Mouse (Mus musculus): Measurements from ENCODE around the gene Ints2. TPM values are rescaled to one million over a fixed set of nuclear protein-coding genes. Genes with fewer than 3 reads are reported as not detected.

Ints2 gene
- polyA plus RNA-seq, 1 experiment from 2014 or later = 37.5 TPM

DNA sequence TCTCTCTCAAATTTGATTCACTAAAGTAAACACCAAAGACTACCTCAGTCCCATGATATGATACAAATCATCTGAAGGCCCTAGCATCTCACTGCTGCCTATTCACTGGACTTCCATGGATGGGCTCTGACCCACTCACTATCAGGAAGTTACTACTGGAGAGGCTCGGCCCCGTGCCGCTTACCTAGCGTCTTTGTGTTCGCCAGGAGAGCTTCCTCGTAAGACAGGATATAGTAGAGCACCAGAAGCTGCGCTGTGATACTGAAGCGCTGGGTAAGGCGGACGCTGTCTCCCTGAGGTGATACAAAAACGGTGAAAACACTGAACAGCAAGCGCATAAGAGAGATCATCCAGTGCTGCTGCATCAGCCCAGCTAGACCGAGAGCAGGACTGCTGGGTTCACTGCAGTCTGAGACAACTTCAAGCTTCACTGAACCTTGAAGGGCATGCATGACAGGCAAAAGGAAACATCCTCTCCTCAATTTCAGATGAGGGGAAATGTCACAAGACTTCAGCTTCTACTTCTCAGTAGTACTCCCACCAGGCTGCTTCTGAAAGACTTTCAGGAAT, 25.5 kb downstream of the Ints2 start:
- 91% methylated on average over 13 of the region's 13 CpGs for WGBS
- H3K4me3 ChIP-seq (ENCODE audit: low read depth, low read length) = no peak overlapping the region
- H3K36me3 ChIP-seq (ENCODE audit: control insufficient read depth, insufficient read depth, low read length) = peaks cover 13% of the 10 kb centered on the region; the same call in 1 of the 2 replicates
- no peaks in the 10 kb centered on the region for H3K4me1 ChIP-seq (replicated peaks; ENCODE audit: control insufficient read depth, insufficient read depth, low read length)
- H3K4me2 ChIP-seq = no peak overlapping the region
- DNase-seq (ENCODE audit: low spot score) (no peak), ATAC-seq (replicated peaks; ENCODE audit: low FRiP score) (no peak)
- H3K27ac ChIP-seq (ENCODE audit: low read depth, low read length) = no peak overlapping the region
- H3K9ac ChIP-seq (ENCODE audit: low read depth, low read length) = no peak overlapping the region
- H3K27me3 ChIP-seq (replicated peaks; ENCODE audit: control insufficient read depth, insufficient read depth, low read length) = no peaks in the 10 kb centered on the region
- no peaks in the 10 kb centered on the region for H3K9me3 ChIP-seq (ENCODE audit: control insufficient read depth, low read length)

DNA sequence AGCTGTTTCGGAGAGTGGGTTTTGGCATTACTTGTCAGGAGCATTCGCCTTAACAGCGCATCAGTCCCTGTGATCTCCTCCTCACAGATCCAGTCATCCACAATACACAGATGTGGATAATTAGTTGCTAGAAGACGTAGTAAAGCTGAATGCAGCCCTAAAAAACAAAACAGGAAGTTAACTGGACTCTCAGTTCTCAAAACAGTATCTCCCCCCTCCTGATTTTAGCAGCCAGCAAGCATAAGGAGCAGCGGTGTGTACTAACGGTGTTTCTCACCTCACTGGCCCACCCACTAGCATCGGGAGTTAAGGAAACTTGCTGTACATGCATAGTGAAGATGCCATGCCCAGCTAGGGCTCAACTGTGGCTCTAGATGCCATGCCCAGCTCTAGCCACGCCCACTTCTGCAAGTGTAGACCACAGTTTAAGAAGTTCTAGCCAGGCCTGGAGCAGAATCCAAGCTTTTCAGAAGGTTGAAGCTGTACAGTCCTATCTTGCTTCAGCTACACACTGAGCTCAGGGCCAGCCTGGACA, 30.7 kb downstream of the Ints2 start:
- no peak overlapping the region for H3K4me2 ChIP-seq
- H3K36me3 ChIP-seq (ENCODE audit: control insufficient read depth, insufficient read depth, low read length) = peaks cover 21% of the 10 kb centered on the region; the same call in 1 of the 2 replicates
- H3K4me1 ChIP-seq (replicated peaks; ENCODE audit: control insufficient read depth, insufficient read depth, low read length) = no peaks in the 10 kb centered on the region
- H3K27me3 ChIP-seq (replicated peaks; ENCODE audit: control insufficient read depth, insufficient read depth, low read length) = no peaks in the 10 kb centered on the region
- H3K27ac ChIP-seq (ENCODE audit: low read depth, low read length) = no peak overlapping the region
- no peaks in the 10 kb centered on the region for H3K9me3 ChIP-seq (ENCODE audit: control insufficient read depth, low read length)
- no peak overlapping the region for H3K4me3 ChIP-seq (ENCODE audit: low read depth, low read length)
- DNase-seq (ENCODE audit: low spot score) (no peak), ATAC-seq (replicated peaks; ENCODE audit: low FRiP score) (no peak)
- H3K9ac ChIP-seq (ENCODE audit: low read depth, low read length) = no peak overlapping the region
- 88% methylated on average over 8 of the region's 8 CpGs for WGBS

DNA sequence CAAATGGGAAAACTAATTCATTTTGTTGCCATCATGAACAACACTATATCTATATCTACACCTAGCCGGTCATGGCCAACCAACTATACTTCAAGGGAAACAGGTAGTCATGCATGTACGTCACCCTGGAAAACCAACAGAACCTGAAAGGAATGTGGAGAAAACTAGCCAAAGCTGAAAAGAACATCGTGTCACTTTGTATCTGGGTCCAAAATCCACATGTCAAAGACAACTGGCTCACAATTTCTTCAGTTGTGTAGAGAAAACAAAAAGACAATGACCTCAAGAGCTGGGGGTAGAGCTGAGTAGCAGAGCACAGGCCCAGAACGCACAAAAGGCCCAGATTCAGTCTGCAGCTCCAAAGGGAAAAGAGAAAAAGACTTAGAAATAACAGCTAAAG, 31.6 kb downstream of the Ints2 start:
- Histone ChIP-seq H3K36me3 (ENCODE audit: control insufficient read depth, insufficient read depth, low read length) (peaks cover 16% of the 10 kb centered on the region; the same call in 1 of the 2 replicates), H3K27me3 (replicated peaks; ENCODE audit: control insufficient read depth, insufficient read depth, low read length) (no peaks in the 10 kb centered on the region), H3K4me2 (no peak overlapping the region), H3K27ac (ENCODE audit: low read depth, low read length) (no peak overlapping the region), H3K9me3 (ENCODE audit: control insufficient read depth, low read length) (no peaks in the 10 kb centered on the region), H3K4me3 (ENCODE audit: low read depth, low read length) (no peak overlapping the region), H3K9ac (ENCODE audit: low read depth, low read length) (no peak overlapping the region), H3K4me1 (replicated peaks; ENCODE audit: control insufficient read depth, insufficient read depth, low read length) (no peaks in the 10 kb centered on the region)
- 86% methylated on average over 4 of the region's 4 CpGs for WGBS
- no peak for ATAC-seq (replicated peaks; ENCODE audit: low FRiP score)
- DNase-seq (ENCODE audit: low spot score) = no peak

DNA sequence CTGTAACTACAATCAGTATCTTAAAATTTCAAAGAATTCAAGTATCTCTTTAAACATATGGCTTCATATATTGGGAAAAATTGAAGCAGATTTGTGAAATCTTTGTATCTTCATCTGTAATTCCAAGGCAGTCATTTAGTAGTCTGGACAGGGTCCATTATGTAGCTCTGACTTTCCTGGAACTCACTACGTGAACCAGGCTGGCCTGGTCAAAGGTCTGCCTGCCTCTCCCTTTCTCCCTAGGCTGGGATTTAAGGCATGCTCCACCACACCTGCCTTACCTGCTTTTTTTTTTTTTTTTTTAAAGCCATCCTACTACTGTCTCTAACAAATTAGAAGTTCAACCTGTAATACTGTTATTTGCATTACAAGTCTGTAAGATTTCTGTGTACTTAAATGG, 45.6 kb downstream of the Ints2 start:
- H3K27ac ChIP-seq (ENCODE audit: low read depth, low read length) = no peak overlapping the region
- no peaks in the 10 kb centered on the region for H3K4me1 ChIP-seq (replicated peaks; ENCODE audit: control insufficient read depth, insufficient read depth, low read length)
- no peaks in the 10 kb centered on the region for H3K9me3 ChIP-seq (ENCODE audit: control insufficient read depth, low read length)
- H3K36me3 ChIP-seq (ENCODE audit: control insufficient read depth, insufficient read depth, low read length) = peaks cover 28% of the 10 kb centered on the region
- no peaks in the 10 kb centered on the region for H3K27me3 ChIP-seq (replicated peaks; ENCODE audit: control insufficient read depth, insufficient read depth, low read length)
- WGBS = 74% methylated on average over 1 of the region's 1 CpGs
- H3K4me3 ChIP-seq (ENCODE audit: low read depth, low read length) = no peak overlapping the region
- no peak overlapping the region for H3K9ac ChIP-seq (ENCODE audit: low read depth, low read length)
- DNase-seq (ENCODE audit: low spot score) = no peak
- no peak overlapping the region for H3K4me2 ChIP-seq
- no peak for ATAC-seq (replicated peaks; ENCODE audit: low FRiP score)

DNA sequence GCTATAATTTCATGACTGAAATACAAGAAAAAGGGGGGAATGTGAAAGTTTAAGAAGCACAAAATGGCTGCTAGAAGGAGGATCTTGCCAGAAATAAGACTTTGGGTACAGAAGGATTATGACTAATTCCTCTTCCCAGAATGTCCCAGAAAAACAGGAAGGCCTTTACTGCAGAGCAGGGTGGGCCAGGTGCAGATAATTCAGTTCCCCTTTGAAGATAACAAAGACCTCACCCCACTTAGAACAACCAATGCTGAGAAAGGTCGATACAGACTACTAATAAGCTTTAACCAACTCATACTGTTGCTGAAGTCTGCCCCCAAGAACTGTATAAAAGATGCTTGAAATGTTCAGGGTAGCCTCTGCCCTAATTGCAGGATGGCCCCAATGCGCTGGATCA, 48.3 kb downstream of the Ints2 start:
- DNase-seq (ENCODE audit: low spot score) (no peak), ATAC-seq (replicated peaks; ENCODE audit: low FRiP score) (no peak)
- Histone ChIP-seq H3K9ac (ENCODE audit: low read depth, low read length) (no peak overlapping the region), H3K4me1 (replicated peaks; ENCODE audit: control insufficient read depth, insufficient read depth, low read length) (no peaks in the 10 kb centered on the region), H3K4me3 (ENCODE audit: low read depth, low read length) (no peak overlapping the region), H3K27ac (ENCODE audit: low read depth, low read length) (no peak overlapping the region), H3K36me3 (ENCODE audit: control insufficient read depth, insufficient read depth, low read length) (peaks cover 40% of the 10 kb centered on the region), H3K27me3 (replicated peaks; ENCODE audit: control insufficient read depth, insufficient read depth, low read length) (no peaks in the 10 kb centered on the region), H3K4me2 (no peak overlapping the region), H3K9me3 (ENCODE audit: control insufficient read depth, low read length) (no peaks in the 10 kb centered on the region)
- 86% methylated on average over 2 of the region's 2 CpGs for WGBS

DNA sequence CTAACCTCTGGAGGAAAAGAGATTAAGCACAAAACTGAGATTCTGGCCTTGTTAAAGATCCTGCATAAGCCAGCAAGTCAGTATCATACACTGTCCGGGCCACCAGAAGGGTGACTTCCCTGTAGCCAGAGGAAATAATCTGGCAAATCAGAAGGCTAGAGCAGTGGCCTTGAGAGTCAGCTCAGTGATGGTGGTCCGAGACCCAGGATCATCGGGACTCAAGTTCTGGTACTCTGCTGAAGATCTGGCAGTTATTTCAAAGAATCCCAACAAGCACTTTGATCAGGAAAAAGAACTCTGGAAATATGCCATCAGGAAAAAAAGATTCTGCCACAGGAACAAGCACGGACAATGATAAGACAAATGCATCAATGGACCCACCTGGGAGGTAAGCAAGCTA, 51.5 kb downstream of the Ints2 start:
- Histone ChIP-seq H3K27me3 (replicated peaks; ENCODE audit: control insufficient read depth, insufficient read depth, low read length) (no peaks in the 10 kb centered on the region), H3K4me3 (ENCODE audit: low read depth, low read length) (no peak overlapping the region), H3K9me3 (ENCODE audit: control insufficient read depth, low read length) (no peaks in the 10 kb centered on the region), H3K4me1 (replicated peaks; ENCODE audit: control insufficient read depth, insufficient read depth, low read length) (peaks cover 6% of the 10 kb centered on the region; the same call in 1 of the 2 replicates), H3K4me2 (no peak overlapping the region), H3K9ac (ENCODE audit: low read depth, low read length) (no peak overlapping the region), H3K36me3 (ENCODE audit: control insufficient read depth, insufficient read depth, low read length) (peaks cover 53% of the 10 kb centered on the region), H3K27ac (ENCODE audit: low read depth, low read length) (no peak overlapping the region)
- no peak for DNase-seq (ENCODE audit: low spot score)
- no peak for ATAC-seq (replicated peaks; ENCODE audit: low FRiP score)
- WGBS = 92% methylated on average over 4 of the region's 4 CpGs

DNA sequence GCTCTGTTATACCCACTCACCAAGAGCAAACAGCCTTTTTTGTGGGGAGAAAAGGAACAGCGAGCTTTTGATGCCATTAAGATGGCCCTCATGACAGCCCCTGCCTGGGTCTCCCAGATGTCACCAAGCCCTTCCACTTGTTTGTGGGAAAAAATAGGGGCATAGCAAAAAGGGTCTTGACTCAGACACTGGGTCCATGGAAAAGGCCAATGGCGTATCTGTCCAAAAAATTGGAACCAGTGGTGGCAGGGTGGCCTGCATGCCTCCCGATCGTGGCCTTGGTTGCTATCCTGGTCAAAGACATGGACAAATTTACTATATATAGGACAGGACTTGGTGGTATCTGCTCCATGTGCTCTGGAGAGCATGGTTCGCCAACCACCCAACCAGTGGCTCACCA, 52.3 kb downstream of the Ints2 start:
- Histone ChIP-seq H3K9me3 (ENCODE audit: control insufficient read depth, low read length) (no peaks in the 10 kb centered on the region), H3K27me3 (replicated peaks; ENCODE audit: control insufficient read depth, insufficient read depth, low read length) (no peaks in the 10 kb centered on the region), H3K4me1 (replicated peaks; ENCODE audit: control insufficient read depth, insufficient read depth, low read length) (peaks cover 8% of the 10 kb centered on the region), H3K4me2 (no peak overlapping the region), H3K27ac (ENCODE audit: low read depth, low read length) (no peak overlapping the region), H3K36me3 (ENCODE audit: control insufficient read depth, insufficient read depth, low read length) (peaks cover 53% of the 10 kb centered on the region), H3K9ac (ENCODE audit: low read depth, low read length) (no peak overlapping the region), H3K4me3 (ENCODE audit: low read depth, low read length) (no peak overlapping the region)
- ATAC-seq (replicated peaks; ENCODE audit: low FRiP score) (no peak), DNase-seq (ENCODE audit: low spot score) (no peak)
- 97% methylated on average over 5 of the region's 5 CpGs for WGBS

DNA sequence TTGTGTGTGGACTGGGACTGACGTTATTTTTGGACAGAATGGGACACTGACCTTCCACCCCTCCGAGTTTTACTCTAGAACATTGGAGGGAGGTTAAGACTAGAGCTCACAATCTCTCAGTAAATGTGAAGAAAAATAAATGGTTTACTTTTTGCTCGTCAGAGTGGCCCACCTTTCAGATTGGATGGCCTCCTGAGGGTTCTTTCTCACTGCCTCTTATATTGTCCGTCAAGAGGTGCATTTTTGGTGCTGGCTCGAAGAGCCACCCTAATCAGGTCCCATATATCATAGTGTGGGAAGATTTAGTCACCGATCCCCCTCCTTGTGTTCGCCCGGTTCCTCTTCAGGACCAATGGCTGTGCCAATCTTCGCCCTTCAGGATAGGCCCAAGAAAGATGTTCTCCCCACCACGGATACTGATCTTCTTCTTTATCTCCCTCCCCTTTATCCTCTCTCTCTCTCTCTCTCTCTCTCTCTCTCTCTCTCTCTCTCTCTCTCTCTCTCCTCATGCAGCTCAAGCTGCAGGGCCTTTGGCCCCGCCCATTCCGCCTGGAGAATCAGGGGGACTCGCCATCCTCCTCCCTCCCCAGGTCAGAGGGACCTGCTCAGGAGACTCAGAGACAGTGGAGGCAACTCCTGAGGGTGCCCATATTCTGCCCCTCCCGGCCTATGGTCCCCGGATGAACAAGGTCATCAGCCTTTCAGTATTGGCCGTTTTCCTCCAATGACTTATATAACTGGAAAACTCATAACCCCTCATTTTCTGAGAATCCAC, 55.3 kb downstream of the Ints2 start:
- peaks cover 42% of the 10 kb centered on the region for H3K36me3 ChIP-seq (ENCODE audit: control insufficient read depth, insufficient read depth, low read length)
- DNase-seq (ENCODE audit: low spot score) = no peak
- WGBS = 37% methylated on average over 16 of the region's 16 CpGs
- peak overlapping the region; percentile 89 for H3K4me3 ChIP-seq (ENCODE audit: low read depth, low read length)
- H3K27me3 ChIP-seq (replicated peaks; ENCODE audit: control insufficient read depth, insufficient read depth, low read length) = no peaks in the 10 kb centered on the region
- H3K9ac ChIP-seq (ENCODE audit: low read depth, low read length) = peak overlapping the region; percentile 87
- H3K4me1 ChIP-seq (replicated peaks; ENCODE audit: control insufficient read depth, insufficient read depth, low read length) = peaks cover 11% of the 10 kb centered on the region
- peak overlapping the region; percentile 69 for H3K4me2 ChIP-seq
- peak overlapping the region; percentile 87 for H3K27ac ChIP-seq (ENCODE audit: low read depth, low read length)
- H3K9me3 ChIP-seq (ENCODE audit: control insufficient read depth, low read length) = no peaks in the 10 kb centered on the region
- ATAC-seq (replicated peaks; ENCODE audit: low FRiP score) = no peak
